Mouse (Mus musculus) limb, embryonic 14.5 days (tissue): ENCODE data around the gene Elavl1. TPM values are rescaled to one million over a fixed set of nuclear protein-coding genes. Genes with fewer than 3 reads are reported as not detected.

Experiments
- ATAC-seq: fragments of 200-750 bp; cut with Nextera tagmentation; 2 replicates; pipeline ENCODE4 v1.8.0; 2017; ENCODE audit warnings: low read depth, moderate number of reproducible peaks, moderate TSS enrichment; ENCODE audit not compliant: low FRiP score
- DNase-seq: peaks from one replicate; pipeline ENCODE4 v3.0.0-alpha.2; 2015; ENCODE audit warnings: low spot score
- H3K27ac ChIP-seq: fragments of 300-500 bp; sonication (generic); replicated peaks from 2 replicates; pipeline ENCODE4 v1.5.1; 2014; ENCODE audit warnings: low read depth, mild to moderate bottlenecking, low read length, moderate library complexity, mixed read lengths
- H3K27me3 ChIP-seq: fragments of 300-500 bp; sonication (generic); 2 replicates; pipeline ENCODE4 v1.6.1; 2014; ENCODE audit warnings: low read length, mixed read lengths; ENCODE audit not compliant: control insufficient read depth, insufficient read depth
- H3K36me3 ChIP-seq: fragments of 300-500 bp; sonication (generic); 2 replicates; pipeline ENCODE4 v1.6.1; 2014; ENCODE audit warnings: mild to moderate bottlenecking, low read length, moderate library complexity, mixed read lengths; ENCODE audit not compliant: control insufficient read depth, insufficient read depth
- H3K4me1 ChIP-seq: fragments of 300-500 bp; sonication (generic); 2 replicates; pipeline ENCODE4 v1.6.1; 2014; ENCODE audit warnings: antibody characterized with exemption, low read length, mixed read lengths; ENCODE audit not compliant: control insufficient read depth, insufficient read depth
- H3K4me2 ChIP-seq: fragments of 300-500 bp; sonication (generic); replicated peaks from 2 replicates; pipeline ENCODE4 v1.6.1; 2014; ENCODE audit warnings: low read depth, mild to moderate bottlenecking, low read length, moderate library complexity; ENCODE audit not compliant: severe bottlenecking
- H3K4me3 ChIP-seq: fragments of 300-500 bp; sonication (generic); replicated peaks from 2 replicates; pipeline ENCODE4 v1.5.1; 2014; ENCODE audit warnings: low read length
- H3K9ac ChIP-seq: fragments of 300-500 bp; sonication (generic); 2 replicates; pipeline ENCODE4 v1.6.1; 2014; ENCODE audit warnings: mild to moderate bottlenecking, low read depth, low read length, moderate library complexity; ENCODE audit not compliant: severe bottlenecking
- H3K9me3 ChIP-seq: fragments of 300-500 bp; sonication (generic); 2 replicates; pipeline ENCODE4 v1.6.1; 2016; ENCODE audit warnings: low read length; ENCODE audit not compliant: control insufficient read depth
- POLR2A ChIP-seq: fragments of 200-500 bp; IDR thresholded peaks from 2 replicates; pipeline ENCODE4 v1.8.0; 2012; ENCODE audit warnings: inconsistent platforms, mild to moderate bottlenecking, moderate library complexity, borderline replicate concordance; ENCODE audit not compliant: insufficient read depth, insufficient read length; ENCODE audit errors: extremely low read depth
- WGBS: fragments of 180-500 bp; shearing (Covaris S2); extraction: QIAGEN DNeasy Blood & Tissue Kit; methylation state at CpG from one replicate; pipeline ENCODE4 v1.1.7; 2014; 5-methylcytosine and 5-hydroxymethylcytosine counted together
- polyA plus RNA-seq, 2 experiments: library from polyadenylated mRNA; depleted of rRNA in 1 of 2; stranded (reverse) in 1 of 2; unstranded in 1 of 2; fragments of >200 nt; fragmentation: Nextera tagmentation in 1 of 2; extraction: Ambion mirVana in 1 of 2; gene quantifications; 2 replicates each; pipeline versions ENCODE4 v1.2.1 to v1.2.3; 2012 to 2014

The Elavl1 gene
- polyA plus RNA-seq, 2 experiments = 91.1 to 226 TPM

GRCm38 (mm10) chr8:4247951-4248540, 77.2 kb downstream of the Elavl1 start, which contains the start of gene Tgfbr3l:
TSS of gene Tgfbr3l (plus strand) at chr8:4248214.
- Histone ChIP-seq H3K4me3 (no peak within 1 kb of the TSS), H3K27me3 (no peaks in the 10 kb centered on the region), H3K9ac (peak within 1 kb of the TSS; percentile 25; the same call in 1 of the 2 replicates), H3K4me2 (no peak within 1 kb of the TSS), H3K36me3 (peaks cover 59% of the 10 kb centered on the region), H3K9me3 (no peaks in the 10 kb centered on the region), H3K27ac (no peak within 1 kb of the TSS), H3K4me1 (peaks cover 14% of the 10 kb centered on the region)
- WGBS = 83% methylated on average over 15 of the region's 15 CpGs
- ATAC-seq = no peak
- no peak for TF ChIP-seq POLR2A
- no peak for DNase-seq

GRCm38 (mm10) chr8:4247241-4247640, 78.0 kb downstream of the Elavl1 start:
- H3K9ac ChIP-seq = no peak overlapping the region
- 96% methylated on average over 8 of the region's 8 CpGs for WGBS
- no peak overlapping the region for H3K4me2 ChIP-seq
- no peak for TF ChIP-seq POLR2A
- no peak overlapping the region for H3K4me3 ChIP-seq
- H3K9me3 ChIP-seq = no peaks in the 10 kb centered on the region
- H3K27me3 ChIP-seq = no peaks in the 10 kb centered on the region
- H3K27ac ChIP-seq = no peak overlapping the region
- H3K4me1 ChIP-seq = peaks cover 14% of the 10 kb centered on the region
- peaks cover 67% of the 10 kb centered on the region for H3K36me3 ChIP-seq
- no peak for ATAC-seq
- no peak for DNase-seq

- Histone ChIP-seq H3K27me3 (no peaks in the 10 kb centered on the region), H3K9me3 (no peaks in the 10 kb centered on the region), H3K4me3 (no peak overlapping the region), H3K4me1 (peaks cover 14% of the 10 kb centered on the region), H3K4me2 (no peak overlapping the region), H3K9ac (no peak overlapping the region), H3K27ac (no peak overlapping the region), H3K36me3 (peaks cover 80% of the 10 kb centered on the region)
- DNase-seq (no peak), ATAC-seq (no peak)
- TF ChIP-seq POLR2A = no peak
- WGBS = 90% methylated on average over 11 of the region's 13 CpGs
Measured at GRCm38 (mm10) chr8:4245737-4246136, 79.5 kb downstream of the Elavl1 start.

- WGBS = 94% methylated on average over 5 of the region's 5 CpGs
- Histone ChIP-seq H3K27me3 (no peaks in the 10 kb centered on the region), H3K4me1 (peaks cover 14% of the 10 kb centered on the region), H3K9ac (no peak overlapping the region), H3K9me3 (no peaks in the 10 kb centered on the region), H3K4me3 (no peak overlapping the region), H3K4me2 (no peak overlapping the region), H3K27ac (no peak overlapping the region), H3K36me3 (peaks cover 80% of the 10 kb centered on the region)
- DNase-seq (no peak), ATAC-seq (no peak)
- no peak for TF ChIP-seq POLR2A
Measured at GRCm38 (mm10) chr8:4245061-4245460, 80.2 kb downstream of the Elavl1 start.

GRCm38 (mm10) chr8:4239193-4239890, 85.9 kb downstream of the Elavl1 start:
- no peak for ATAC-seq
- H3K4me3 ChIP-seq = peak overlapping the region; percentile 82
- no peak for DNase-seq
- H3K27me3 ChIP-seq = no peaks in the 10 kb centered on the region
- no peak for TF ChIP-seq POLR2A
- peak overlapping the region; percentile 86 for H3K4me2 ChIP-seq
- peak overlapping the region; percentile 84; the same call in 1 of the 2 replicates for H3K27ac ChIP-seq
- peak overlapping the region; percentile 88 for H3K9ac ChIP-seq
- H3K9me3 ChIP-seq = no peaks in the 10 kb centered on the region
- peaks cover 34% of the 10 kb centered on the region for H3K36me3 ChIP-seq
- WGBS = 13% methylated on average over 19 of the region's 19 CpGs
- H3K4me1 ChIP-seq = peaks cover 16% of the 10 kb centered on the region
